Mouse (Mus musculus): ENCODE data around the gene Zfp146.

- no peak for TF ChIP-seq EP300 (IDR thresholded peaks at IDR 0.05; ENCODE audit: low read depth)
- TF ChIP-seq CTCF (IDR thresholded peaks at IDR 0.05; ENCODE audit: low read depth), result no peak
These were observed 22.5 kb upstream of the Zfp146 start for GRCm38 (mm10) chr7:30192088-30192487.
